Mouse (Mus musculus) MEL (cell line): Measurements from ENCODE around the gene Rbm47.

Experiments used
- CTCF ChIP-seq, 3 experiments: IDR thresholded peaks in 2 of 3; conservative IDR thresholded peaks in 1 of 3; 2 replicates each; pipeline ENCODE4 v1.5.1; 2011 to 2012; ENCODE audit warnings: low read length in 3 of 3, low read depth in 2 of 3, mild to moderate bottlenecking in 2 of 3, improper control_type of control experiment in 1 of 3, inconsistent platforms in 1 of 3, mixed read lengths in 1 of 3, moderate library complexity in 1 of 3; ENCODE audit not compliant: control insufficient read depth in 1 of 3, insufficient read depth in 1 of 3, poor library complexity in 1 of 3, severe bottlenecking in 1 of 3
- ELF1 ChIP-seq: IDR thresholded peaks from 2 replicates; pipeline ENCODE4 v1.6.1; 2014; ENCODE audit warnings: low read depth, mild to moderate bottlenecking, inconsistent platforms, low read length, improper control_type of control experiment, moderate library complexity
- GATA1 ChIP-seq: IDR thresholded peaks from 2 replicates; pipeline ENCODE4 v1.6.1; 2011; ENCODE audit warnings: low read depth, low read length, improper control_type of control experiment
- MAX ChIP-seq: IDR thresholded peaks from 2 replicates; pipeline ENCODE4 v1.6.1; 2011; ENCODE audit warnings: low read length, improper control_type of control experiment
- MAZ ChIP-seq: IDR thresholded peaks from 2 replicates; pipeline ENCODE4 v1.6.1; 2012; ENCODE audit warnings: low read depth, mild to moderate bottlenecking, inconsistent platforms, low read length, improper control_type of control experiment
- MXI1 ChIP-seq: IDR thresholded peaks from 2 replicates; pipeline ENCODE4 v1.6.1; 2011; ENCODE audit warnings: mild to moderate bottlenecking, low read depth, low read length, improper control_type of control experiment
- MYC ChIP-seq: IDR thresholded peaks from 2 replicates; pipeline ENCODE4 v1.6.1; 2011; ENCODE audit warnings: low read depth, mild to moderate bottlenecking, low read length, improper control_type of control experiment, moderate library complexity
- POLR2A ChIP-seq, 2 experiments: IDR thresholded peaks; 2 replicates each; pipeline ENCODE4 v1.6.1; 2011 to 2012; ENCODE audit warnings: low read length in 2 of 2, mild to moderate bottlenecking in 2 of 2, control low read depth in 1 of 2, improper control_type of control experiment in 1 of 2, low read depth in 1 of 2, moderate library complexity in 1 of 2; ENCODE audit not compliant: control insufficient read depth in 1 of 2, insufficient read depth in 1 of 2, poor library complexity in 1 of 2
- POLR2AphosphoS2 ChIP-seq: IDR thresholded peaks from 2 replicates; pipeline ENCODE4 v1.6.1; 2011; ENCODE audit warnings: low read length, improper control_type of control experiment
- RAD21 ChIP-seq: IDR thresholded peaks from 2 replicates; pipeline ENCODE4 v1.6.1; 2011; ENCODE audit warnings: mild to moderate bottlenecking, low read depth, low read length, improper control_type of control experiment

GRCm38 (mm10) chr5:66143093-66144032, 29.6 kb downstream of the Rbm47 start:
- TF ChIP-seq CTCF (IDR thresholded peaks at IDR 0.05 in 2 of 3, conservative IDR thresholded peaks at IDR 0.05 in 1 of 3; ENCODE audit: control insufficient read depth in 1 of 3, insufficient read depth in 1 of 3, low read depth in 2 of 3, low read length in 3 of 3, poor library complexity in 1 of 3, severe bottlenecking in 1 of 3) (no peak), RAD21 (no peak), MXI1 (no peak), MAZ (no peak), POLR2A (IDR thresholded peaks at IDR 0.05; ENCODE audit: control insufficient read depth in 1 of 2, insufficient read depth in 1 of 2, low read depth in 1 of 2, low read length in 2 of 2, poor library complexity in 1 of 2) (no peak), MAX (no peak), POLR2AphosphoS2 (no peak), ELF1 (no peak), MYC (no peak), GATA1 (no peak)
